Mouse (Mus musculus): ENCODE results near the gene Ranbp3.

DNA sequence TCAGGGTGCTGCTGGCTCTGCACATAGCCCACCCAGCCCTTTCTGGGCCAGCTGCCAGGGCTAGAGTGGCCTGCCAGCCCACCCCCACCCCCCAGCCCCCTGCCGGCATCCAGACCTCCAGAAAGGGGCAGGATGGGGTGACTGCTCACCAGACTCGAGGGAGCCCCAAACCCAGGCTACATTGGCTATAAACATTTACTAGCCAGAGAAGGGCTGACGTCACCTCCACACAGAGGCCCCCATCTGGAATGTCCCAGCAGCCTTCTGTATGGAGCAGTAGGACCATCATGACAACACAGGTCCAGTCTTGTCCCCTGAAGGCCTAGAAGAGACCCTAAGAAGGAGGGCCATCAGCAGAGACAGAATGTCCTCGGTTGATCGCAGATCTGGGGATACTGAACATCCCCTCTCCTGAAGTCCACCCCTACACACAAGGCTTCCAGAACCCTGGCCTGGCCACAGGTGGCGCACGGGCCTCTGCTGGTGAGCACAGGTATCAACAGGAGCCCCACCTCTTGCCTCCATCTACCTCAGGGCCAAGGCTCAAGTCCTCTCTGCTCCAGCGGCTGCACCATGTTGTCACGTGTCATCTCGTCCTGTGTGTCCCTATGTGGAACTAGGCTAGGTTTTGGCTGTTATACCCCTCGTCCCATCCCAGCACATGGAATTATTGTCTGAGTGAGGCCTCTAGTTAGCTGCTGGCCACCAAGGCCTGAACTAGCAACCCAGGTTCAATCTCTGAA is 50.5 kb downstream of the Ranbp3 start:
- TF ChIP-seq POLR2A (IDR thresholded peaks at IDR 0.05; ENCODE audit: insufficient read depth, low read length) (no peak), CTCF (IDR thresholded peaks at IDR 0.05; ENCODE audit: low read depth, low read length) (peak; percentile 41)
